Mouse (Mus musculus) kidney, adult 18-20 months (tissue): ENCODE measurements around the gene Lingo1.

Experiments used
- DNase-seq: peaks from one replicate; pipeline ENCODE4 v3.0.0; 2021

Gene Lingo1

DNA sequence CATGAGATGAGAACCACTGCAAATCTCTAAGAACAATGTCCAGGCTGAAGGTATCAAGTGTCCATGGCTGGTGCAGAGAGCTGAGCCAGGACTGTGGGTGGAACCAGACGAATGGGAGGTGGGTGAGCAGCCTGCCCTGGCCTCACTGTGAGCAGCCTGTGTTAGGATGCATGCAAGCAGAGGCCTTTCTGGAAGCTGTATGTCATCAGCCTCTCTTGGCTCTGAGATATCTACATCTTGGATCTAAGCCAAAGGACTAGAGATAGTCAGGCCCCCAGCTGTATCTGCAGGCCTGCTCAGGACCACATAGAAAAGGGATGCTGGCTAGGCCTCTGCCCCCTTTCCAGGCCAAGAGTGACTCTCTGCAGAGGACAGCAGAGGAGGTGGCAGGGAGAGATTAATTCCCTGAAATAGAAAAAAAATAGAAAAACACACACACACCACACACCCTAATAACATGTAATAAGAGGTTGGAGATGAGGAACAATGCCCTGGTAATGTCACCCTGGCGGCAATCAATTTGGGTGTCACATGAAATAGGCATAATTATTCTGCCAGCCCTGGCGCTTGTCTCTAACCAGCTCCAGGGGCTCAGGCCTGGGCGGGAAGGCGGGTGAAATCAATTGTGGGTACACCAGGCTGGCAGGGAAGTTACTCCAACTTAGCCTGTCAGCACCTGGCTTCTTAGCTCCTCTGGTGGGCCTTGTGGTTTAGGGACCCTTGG is 166.4 kb downstream of the Lingo1 start:
- DNase-seq, result no peak

DNA sequence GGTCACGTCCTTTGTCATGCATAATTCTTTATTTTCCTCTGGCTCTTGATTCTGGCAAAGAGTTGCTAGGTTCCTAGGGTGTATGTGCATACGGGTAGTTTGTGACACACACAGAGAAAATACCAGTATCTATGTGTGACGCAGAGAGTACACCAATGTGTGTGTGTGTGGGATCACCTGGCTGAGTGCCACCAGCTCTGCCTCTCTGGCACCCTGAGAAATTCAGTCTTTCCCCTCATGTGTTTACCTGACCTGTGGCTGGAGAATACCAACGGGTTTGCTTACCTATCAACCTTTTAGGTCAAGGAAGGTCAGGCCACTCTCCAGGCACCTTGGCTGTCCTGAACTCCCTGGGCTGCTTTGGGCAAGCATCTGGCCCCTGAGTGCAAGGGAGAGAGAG is 169.0 kb downstream of the Lingo1 start:
- DNase-seq, result no peak

DNA sequence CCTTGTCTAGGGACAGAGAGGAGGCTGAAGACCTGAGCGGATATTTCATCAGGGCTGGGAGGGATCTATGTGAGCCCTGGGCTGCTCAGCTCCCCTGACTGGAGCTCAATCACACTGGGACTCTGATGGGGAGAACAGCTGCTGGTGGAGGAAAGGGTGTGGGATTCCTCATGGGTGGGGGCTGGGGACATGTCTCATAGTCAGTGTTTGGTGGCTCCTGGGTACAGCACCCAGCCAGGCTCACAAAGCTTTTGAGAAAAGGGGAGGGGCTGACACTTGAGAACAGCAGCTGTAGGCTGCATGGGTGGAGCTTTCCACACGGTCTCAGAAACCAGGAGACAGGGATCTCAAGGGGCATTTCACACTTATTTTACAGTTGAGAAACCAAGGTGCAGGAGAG is 171.3 kb downstream of the Lingo1 start:
- no peak for DNase-seq

DNA sequence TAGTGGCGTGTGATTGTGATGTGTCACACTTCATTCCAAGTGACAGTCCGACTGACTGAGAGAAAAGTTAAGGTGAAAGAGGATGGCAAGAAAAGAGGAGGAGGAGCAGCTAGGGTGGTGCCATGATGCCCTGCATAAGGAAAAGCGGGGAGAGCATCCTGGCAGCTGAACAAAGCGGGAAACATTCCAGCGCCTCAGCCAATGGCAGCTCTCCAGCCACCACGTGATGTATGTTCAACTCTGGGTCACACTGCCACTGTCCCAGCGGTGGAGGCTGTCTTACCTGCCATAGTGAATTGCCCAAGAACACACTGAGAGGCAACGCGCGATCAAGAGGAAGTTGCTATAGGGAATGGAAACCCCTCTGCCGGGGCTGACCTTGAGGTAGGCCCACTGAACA is 172.9 kb downstream of the Lingo1 start:
- no peak for DNase-seq

DNA sequence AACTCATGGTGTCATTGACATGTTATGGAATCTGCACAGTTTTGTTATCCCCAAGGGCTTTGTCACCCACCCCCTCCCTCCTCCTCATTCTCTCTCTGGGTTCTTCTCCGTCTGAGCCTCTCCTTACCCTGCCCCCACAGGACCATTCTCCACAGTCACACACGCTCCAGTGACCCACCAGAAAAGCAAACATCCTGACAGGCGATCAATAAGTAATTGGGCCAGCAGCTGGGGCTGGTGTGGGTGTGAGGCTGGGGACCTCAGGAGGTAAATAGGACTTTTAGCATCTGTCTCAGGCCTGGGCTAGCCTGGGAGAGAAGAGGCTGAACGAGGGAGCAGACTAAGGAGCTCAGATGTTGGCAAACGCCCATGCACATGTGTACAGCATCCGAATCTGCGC is 173.5 kb downstream of the Lingo1 start:
- DNase-seq, result no peak

DNA sequence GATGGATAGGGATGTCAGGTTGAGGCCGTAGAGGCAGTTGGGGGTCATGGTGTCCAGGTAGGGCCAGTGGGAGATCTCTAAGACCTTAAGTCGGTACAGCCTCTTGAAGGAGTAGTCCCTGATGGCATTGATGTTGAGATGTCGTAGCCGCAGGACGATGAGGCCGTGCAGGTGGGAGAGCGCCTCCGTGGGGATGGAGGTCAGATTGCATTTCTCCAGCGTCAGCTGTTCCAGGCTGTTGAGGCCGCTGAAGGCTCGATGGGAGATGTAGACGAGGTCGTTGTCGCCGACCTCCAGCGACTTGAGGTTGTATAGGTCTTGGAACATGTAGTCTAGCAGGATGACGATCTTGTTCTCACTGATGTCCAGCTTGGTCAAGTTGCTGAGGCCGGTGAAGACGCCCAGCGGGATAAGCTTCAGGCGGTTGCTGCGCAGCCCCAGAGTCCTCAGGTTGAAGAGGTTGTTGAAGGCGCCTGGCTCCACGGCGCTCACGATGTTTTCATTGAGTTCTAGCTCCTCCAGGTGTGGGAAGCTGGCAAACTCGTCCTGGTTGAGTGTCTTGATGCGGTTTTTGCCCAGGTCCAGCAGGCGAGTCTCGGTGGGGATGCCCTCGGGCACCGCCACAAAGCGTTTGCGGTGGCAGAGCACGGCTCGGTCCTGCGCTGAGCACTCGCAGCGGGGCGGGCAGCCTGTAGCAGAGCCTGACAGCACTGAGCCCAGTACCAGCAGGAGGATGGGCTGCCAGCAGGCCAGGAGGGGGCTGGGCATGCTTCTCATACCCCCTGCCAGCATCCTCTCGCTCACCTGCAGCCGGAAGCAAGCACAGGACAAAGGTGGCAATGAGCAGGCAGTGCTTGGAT is 175.5 kb downstream of the Lingo1 start:
- no peak for DNase-seq

DNA sequence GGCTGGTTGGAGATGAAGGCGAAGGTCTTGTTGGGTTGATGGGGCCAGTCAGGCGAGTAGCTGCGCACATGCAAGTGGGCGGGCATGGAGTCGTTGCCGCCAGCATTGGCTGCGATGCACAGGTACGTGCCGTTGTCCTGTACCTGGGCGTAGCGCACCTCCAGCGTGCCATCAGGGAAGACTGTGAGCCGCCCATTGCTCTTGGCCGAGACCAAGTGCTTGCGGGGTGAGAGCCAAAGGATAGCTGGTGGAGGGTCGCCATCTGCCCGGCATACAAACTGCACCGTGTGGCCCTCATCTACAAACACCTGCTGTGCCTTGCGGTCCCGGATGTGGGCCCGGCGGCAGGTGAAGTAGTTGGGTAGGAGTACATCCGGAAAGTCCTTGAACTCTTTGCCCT is 176.6 kb downstream of the Lingo1 start:
- DNase-seq, result no peak

DNA sequence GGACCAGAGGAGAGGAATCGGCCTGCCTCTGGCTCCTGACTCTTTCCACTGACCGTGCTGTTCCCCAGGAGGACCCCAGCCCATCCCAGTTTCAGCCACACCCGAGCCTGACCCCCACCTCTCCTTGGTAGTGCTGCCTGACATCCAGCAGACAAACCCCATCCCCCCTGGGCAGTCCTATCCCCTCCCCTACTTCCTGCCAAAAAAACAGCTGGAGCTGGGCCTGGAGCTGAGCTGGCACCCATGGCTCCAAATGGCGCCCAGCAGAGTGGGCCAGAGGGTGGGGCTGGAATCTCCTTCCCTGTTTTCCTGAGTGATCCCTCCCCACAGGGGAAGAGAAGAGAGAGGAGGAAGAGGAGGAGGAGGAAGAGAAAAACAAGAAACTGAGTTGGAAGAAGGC is 177.6 kb downstream of the Lingo1 start:
- no peak for DNase-seq

DNA sequence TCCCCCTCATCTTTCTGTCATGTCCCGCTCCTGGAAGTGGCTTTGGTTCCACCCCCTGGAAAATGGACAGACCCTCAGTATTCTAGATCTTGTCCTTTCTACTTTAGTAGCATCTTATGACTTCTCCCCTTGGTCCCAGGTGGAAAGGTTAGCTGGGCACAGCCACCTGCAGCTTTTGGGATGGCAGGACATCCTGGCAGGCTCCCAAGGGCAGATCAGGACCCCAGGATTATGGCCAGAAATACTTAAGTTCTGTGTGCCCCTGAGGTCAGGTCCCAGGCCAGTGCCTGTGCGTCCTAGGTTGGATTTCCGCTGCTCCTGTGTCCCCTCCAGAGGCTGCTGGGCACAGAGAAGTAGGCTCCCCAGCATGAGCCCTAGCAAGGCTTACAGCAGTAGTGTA is 180.2 kb downstream of the Lingo1 start:
- no peak for DNase-seq

DNA sequence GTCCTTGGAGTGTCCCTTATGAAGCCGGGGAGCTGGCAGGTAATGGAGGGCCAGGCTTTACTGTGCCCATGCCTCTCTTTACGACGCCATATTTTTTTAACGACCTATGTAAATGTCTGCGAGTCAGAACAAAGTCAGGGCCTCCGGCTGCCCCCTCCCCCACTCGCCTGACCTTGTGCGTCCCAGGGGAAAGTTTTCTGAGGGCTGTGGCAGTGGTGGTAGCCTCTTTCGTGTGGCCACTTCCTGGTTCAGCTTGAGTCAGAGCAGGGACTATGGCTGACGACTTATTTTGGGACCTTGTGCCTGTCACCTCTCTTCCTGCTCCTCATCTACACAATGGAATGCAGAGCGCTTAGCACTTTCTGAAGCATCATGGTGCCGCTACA is 183.5 kb downstream of the Lingo1 start:
- no peak for DNase-seq

DNA sequence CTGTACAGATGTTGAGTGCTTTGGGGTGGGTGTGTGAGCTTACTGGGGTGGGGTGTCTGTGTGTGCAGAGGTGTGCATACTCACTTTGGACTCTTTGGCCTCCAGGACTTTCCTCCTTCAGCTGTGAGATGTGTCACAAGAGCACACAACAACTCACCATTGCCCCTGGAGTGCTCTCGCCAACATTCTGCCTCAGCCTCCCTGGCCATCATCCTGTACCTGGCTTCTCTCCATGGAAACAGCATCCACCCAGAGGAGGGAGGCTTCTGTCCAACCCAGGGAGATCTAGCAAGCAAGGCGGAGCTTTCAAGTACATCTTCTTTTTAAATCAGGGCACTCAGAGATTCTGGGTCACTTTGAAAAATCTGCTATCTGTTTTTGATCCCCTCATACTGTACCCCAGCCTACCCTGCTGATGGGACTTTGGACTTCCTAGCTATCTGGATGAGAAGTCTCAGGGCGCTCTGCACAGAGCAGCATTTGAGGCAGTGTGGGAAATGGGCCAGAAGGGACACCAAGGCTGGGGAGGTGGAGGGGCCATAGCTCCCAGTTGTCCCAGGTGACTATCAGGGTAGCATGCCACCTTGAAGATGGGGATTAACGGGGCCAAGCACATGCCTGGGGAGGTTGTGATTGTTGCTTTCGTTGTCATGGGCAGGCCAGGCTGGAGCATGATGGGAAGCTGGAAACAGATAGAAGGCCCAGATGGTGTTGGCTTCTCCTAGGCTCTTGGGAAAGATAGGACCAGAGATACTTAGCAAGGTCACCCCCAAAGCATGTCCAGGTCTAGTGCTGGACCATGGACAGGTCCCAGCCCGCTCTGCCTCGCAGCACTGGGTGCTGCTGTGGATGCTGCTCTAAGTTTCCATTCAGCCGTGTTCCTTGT is 184.1 kb downstream of the Lingo1 start:
- DNase-seq, result no peak

DNA sequence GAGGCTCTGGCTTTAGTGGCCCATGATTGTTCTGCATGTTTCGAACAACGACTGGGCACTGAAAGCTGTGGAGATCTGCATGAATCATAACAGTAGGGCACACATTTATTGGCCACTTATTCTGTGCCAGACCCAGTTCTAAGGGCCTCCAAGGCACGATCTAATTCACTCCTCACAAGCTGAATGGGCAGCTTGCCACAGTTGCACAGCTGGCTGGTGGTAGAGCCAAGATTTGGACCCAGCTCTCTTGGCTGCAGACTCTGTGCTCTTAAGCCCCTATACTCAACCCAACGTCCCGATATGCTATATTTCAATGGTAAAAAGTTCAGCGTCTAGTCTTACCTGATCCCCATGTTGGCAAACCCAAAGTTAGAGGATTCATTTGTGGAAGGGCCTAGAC is 185.3 kb downstream of the Lingo1 start:
- DNase-seq, result no peak

DNA sequence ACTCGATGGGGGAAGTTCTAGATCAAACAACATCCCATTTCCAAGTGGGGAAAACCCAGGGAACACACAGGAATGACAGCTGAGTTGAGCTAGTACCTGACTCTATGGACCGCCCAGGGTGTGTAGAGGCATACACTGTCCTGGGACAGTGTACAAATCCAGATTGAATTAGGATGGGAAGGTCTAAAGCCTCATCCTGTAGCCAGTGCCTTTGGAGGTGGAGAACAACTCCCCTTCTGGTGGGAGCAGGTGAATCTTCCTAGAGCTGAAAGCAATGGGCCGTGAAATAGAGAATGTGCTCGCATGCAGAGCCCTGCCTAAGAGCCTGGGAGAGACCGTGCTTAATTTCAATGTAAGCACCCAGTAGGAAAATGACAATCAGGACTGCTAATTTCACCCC is 185.8 kb downstream of the Lingo1 start:
- no peak for DNase-seq

DNA sequence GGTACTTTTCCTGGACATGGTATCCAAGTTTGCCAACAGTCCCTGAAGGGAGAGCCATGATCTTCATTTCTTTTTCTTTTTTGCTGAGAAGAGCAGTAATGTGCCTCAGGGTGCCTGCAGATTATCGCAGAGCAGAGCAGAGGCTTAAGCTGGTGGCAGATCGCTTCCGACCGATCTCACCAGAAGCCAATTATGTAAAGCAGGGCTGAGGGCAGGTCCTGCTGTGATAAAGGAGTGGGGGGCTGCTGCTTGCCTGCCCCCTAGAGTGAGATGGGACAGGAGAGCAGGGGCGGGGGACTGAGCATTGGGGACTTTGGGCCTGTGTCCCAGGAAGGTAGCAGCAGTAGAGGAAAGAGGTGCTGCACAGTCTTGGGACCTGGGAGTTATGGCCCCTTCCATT is 186.8 kb downstream of the Lingo1 start:
- DNase-seq, result no peak

DNA sequence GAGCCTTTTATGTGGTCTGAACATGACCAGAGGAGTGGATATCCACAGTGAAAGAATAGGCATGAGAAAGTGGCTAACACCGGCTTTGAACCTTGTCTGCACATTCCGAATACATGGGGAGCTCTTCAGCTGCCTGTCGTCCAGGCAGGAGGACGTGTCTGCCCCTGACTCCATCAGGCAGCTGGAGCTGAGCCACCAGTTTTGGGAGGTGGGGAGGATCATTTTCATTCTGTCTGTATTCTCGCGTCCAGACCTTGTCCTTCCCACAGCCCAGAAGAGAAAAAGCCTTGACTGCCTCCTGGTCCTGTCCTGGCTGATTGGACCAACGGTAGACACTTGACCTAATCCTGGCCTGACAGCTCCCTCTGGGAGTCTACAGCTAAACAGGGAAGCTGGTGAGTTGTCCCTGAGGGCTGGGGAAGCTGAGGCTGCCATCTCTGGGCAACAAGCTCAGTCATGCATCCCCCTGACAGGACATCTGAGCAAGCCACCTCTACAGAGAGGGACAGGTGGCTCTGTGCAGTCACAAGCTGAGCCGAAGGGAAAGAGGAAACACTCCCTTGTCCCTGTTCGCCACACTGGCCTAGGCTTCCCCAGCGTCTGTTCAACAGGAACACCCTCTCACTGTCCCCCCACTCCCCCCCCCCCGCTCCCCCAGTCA is 187.4 kb downstream of the Lingo1 start:
- DNase-seq, result no peak

DNA sequence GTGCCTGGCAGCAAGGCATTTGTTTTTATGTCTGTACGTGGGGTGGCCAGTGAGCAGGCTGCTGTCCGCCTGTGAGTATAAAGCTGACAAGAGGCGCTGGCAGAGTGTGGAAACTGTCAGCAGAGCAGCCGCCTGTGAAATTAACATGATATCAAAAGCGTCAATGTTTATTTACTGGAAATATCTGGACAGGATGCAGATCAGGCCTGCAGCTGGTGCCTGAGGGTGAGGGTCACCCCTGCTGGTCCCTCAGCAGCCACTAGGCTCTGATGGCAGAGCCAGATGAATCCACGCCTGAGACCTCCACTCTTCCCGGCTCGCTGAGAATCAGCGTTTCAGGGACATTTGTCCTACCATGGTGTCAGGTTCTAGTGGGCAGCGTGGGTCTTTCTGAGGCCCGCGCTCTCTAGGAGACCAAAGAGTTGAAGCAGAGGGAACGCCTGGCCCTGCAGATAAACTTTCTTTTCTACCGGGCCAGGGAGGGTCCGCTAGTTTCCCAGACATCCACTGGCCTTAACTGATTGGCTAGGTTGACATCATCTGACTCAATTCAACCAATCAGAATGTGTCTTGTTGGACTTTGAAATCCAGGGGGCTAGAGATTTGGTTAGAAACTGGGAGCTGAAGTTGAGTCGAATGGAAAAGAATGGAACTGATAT is 190.1 kb downstream of the Lingo1 start:
- DNase-seq, result no peak

DNA sequence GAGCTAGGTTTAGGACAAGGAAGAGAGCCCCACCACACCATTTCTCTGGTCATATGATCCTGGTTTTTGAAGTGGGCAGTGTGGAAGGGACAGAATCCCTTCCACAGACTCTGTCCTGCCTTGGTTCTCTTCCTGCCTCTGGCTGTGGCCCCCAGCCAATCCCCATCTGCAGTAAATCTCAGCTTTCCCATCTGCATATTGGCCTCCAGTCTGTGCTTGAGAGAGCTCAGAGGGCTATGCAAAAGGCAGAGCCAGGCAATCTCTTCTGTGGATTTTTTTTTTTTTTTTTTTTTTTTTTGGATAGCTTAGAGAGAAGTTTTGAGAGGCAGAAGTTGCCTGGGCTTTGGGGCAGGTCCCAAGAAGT is 190.8 kb downstream of the Lingo1 start:
- DNase-seq, result no peak

DNA sequence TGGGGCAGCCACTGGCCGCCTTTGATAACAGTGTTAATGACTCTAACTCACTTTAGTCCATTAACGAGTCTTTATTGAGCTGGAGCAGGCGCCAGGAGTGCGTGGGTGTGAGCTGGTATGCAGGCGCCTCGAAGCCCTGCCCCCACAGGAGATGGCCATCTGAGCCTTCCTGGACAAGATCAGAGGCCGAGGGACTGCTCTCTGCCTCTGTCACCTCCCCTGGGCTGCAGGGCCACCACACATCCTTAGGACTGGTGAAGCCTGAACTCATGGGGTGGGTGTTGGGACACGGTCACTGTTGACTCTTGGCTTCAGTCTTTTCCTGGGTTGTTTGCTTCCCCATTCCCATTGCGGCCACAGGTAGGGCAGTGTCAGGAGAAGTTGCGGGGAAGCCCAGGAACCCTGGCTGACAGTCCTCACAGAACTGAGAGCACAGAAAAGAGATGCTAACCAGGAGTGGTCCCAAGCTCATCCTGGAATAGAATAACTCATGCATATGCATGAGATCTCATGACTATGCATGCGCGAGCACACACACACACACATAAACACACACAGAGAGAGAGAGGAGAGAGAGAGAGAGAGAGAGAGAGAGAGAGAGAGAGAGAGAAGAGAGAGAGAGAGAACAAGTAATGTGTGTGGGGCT is 191.3 kb downstream of the Lingo1 start:
- DNase-seq, result peak; percentile 9

DNA sequence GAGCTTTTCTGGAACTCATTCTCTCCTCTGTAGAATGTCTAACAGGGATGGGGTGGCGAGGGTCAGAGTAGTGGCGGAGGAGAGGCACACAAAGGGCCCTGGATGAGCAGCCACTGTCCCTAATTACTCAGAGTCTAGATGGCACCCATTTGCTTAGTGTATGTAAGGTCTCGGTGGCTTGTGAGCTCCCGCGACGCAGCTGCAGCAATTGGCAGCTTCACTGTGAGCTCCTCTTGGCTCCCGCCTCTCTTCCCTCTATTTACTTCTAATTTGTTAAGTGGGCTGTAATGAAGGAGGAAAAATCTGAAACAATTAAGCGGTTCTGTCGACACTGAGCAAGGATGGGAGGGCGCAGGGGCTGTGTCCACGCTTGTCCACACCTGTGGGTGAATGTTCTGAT is 195.6 kb downstream of the Lingo1 start:
- DNase-seq, result no peak

DNA sequence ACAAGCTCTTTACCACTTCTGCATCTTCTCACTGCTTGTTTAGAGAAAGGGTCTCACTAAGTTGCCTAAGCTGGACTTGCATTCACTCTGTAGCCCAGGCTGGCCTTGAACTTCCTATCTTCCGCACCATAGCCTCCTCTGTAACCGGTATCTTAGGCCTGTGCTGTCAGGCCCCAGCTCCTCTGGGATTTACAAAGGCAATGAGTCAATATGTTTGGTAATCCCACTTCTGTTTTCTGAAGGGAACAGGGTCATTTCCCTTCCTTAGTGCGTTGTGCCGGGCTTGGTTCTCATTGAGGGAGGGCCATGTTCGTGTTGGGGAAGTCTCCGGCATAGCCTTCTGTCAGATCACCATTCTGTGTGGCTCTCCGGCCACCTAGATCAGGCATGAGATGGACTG is 203.6 kb downstream of the Lingo1 start:
- DNase-seq, result no peak

DNA sequence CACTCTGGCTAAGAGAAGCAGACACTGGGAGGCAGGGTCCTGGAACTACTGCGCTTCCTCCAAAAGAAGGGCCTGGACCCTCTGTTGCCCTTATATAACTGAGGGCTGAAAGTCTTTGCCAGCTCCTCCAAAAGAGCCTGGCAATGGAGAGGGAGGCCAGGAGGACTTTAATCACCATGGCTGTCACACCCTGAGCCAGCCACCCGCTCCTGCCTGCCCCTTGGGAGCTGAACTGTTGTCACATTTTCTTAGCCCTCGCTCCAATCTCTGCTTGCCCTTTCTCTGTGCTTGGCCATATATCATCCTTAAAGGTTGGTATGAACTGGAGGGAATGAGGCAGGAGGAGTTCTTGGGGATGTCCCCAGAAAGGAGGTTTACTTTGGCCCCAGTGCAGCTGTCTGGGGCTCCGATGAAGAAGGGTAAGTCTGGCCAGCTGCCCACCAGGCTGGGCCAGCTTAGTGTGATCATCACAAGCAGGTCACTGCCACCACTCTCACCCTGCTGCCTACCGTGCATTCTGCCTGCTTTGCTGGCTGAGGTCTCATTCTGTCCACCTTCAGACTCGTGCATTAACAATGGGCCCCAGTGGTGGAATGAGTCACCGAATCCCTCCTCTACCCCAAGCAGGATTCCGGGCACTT is 204.9 kb downstream of the Lingo1 start:
- no peak for DNase-seq

DNA sequence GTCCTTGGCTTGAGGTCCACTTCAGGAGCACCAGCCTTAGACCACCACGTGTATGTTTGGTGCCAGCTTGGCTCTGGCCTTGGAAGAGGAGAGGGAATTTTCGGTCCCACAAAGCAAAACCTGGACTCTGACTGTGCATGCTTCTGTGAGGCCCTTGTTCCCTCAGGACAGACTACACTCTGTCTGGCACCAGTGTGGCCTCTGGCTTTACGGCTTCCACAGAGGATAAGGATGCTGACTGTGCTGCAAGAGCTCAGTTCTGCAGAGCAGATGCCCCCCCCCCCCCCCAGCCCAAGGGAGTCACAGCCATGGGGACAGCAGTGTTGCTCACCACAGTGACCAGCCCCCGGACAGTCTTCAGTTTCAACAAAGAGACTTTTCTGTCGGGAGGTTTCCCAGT is 206.5 kb downstream of the Lingo1 start:
- DNase-seq, result no peak
